Comparison of ENCODE assay signal across 8 mouse cellular contexts in genomic region chr8:77132903-77133637, GRCm38 (mm10).
DNase-seq lines count a peak whose midpoint lies in the region; ATAC-seq lines count a peak whose summit lies in the region.

No protein-coding gene starts in this region.

- peak overlapping the region; percentile 19; the same call in 1 of the 2 replicates for H3K4me3 ChIP-seq in heart, embryonic 13.5 days

- H3K9me3 ChIP-seq in heart, embryonic 13.5 days = peaks cover 4% of the 10 kb centered on the region; the same call in 1 of the 2 replicates

- no peak for ATAC-seq in heart, embryonic 13.5 days (ENCODE audit: extremely low read depth, insufficient number of reproducible peaks, low FRiP score, low TSS enrichment)

- H3K4me2 ChIP-seq in heart, embryonic 13.5 days = peak overlapping the region; percentile 50

- no peaks in the 10 kb centered on the region for H3K27me3 ChIP-seq in heart, embryonic 13.5 days (replicated peaks)

- DNase-seq in layer of hippocampus, adult 9-11 months = peak; percentile 34
- DNase-seq in layer of hippocampus, postnatal 36 days = no peak
- peak; percentile 49 for DNase-seq in embryo, embryonic 10 days (ENCODE audit: low spot score)
- DNase-seq in kidney, postnatal 4 days = peak; percentile 75 to 86
- DNase-seq in lung, postnatal 10 days = peak; percentile 50
- DNase-seq in urinary bladder, postnatal 25 days (ENCODE audit: low spot score) = peak; percentile 51
- DNase-seq in spleen, adult 18-20 months = no peak

- no peak overlapping the region for H3K9ac ChIP-seq in heart, embryonic 13.5 days

- H3K4me1 ChIP-seq in heart, embryonic 13.5 days = peaks cover 17% of the 10 kb centered on the region

- H3K27ac ChIP-seq in heart, embryonic 13.5 days (replicated peaks) = peak overlapping the region; percentile 48

- H3K36me3 ChIP-seq in heart, embryonic 13.5 days = no peaks in the 10 kb centered on the region

- WGBS in heart, embryonic 13.5 days = 24% methylated on average over 11 of the region's 11 CpGs

Comparison
In these comparisons a context has a peak if more than half of its experiments do, and no peak if none do; other contexts are left out.
1. DNase-seq: peak in layer of hippocampus, adult 9-11 months (single experiment), embryo, embryonic 10 days (single experiment), kidney, postnatal 4 days (2 of 2), lung, postnatal 10 days (single experiment) and urinary bladder, postnatal 25 days (single experiment); none in layer of hippocampus, postnatal 36 days (0 of 2) and spleen, adult 18-20 months (0 of 2).